Mouse (Mus musculus) forebrain, embryonic 15.5 days (tissue): Measurements from ENCODE around the gene Cops6. TPM values are rescaled to one million over a fixed set of nuclear protein-coding genes. Genes with fewer than 3 reads are reported as not detected.

ENCODE experiments used
- ATAC-seq: fragments of 200-750 bp; cut with Nextera tagmentation; replicated peaks from 2 replicates; pipeline ENCODE4 v1.8.0; 2017; ENCODE audit warnings: mild to moderate bottlenecking, moderate TSS enrichment, moderate library complexity
- H3K27ac ChIP-seq: fragments of 300-500 bp; sonication (generic); replicated peaks from 2 replicates; pipeline ENCODE4 v1.5.1; 2015; ENCODE audit warnings: mild to moderate bottlenecking, inconsistent platforms
- H3K27me3 ChIP-seq: fragments of 300-500 bp; sonication (generic); 2 replicates; pipeline ENCODE4 v1.6.1; 2015; ENCODE audit warnings: inconsistent platforms
- H3K36me3 ChIP-seq: fragments of 300-500 bp; sonication (generic); 2 replicates; pipeline ENCODE4 v1.6.1; 2015; ENCODE audit warnings: mild to moderate bottlenecking, inconsistent platforms
- H3K4me1 ChIP-seq: fragments of 300-500 bp; sonication (generic); 2 replicates; pipeline ENCODE4 v1.6.1; 2015; ENCODE audit warnings: inconsistent platforms
- H3K4me2 ChIP-seq: fragments of 300-500 bp; sonication (generic); replicated peaks from 2 replicates; pipeline ENCODE4 v1.6.1; 2015; ENCODE audit warnings: mild to moderate bottlenecking, inconsistent platforms
- H3K4me3 ChIP-seq: fragments of 300-500 bp; sonication (generic); 2 replicates; pipeline ENCODE4 v1.5.1; 2015; ENCODE audit warnings: mild to moderate bottlenecking, inconsistent platforms
- H3K9ac ChIP-seq: fragments of 300-500 bp; sonication (generic); replicated peaks from 2 replicates; pipeline ENCODE4 v1.6.1; 2015; ENCODE audit warnings: mild to moderate bottlenecking, inconsistent platforms
- H3K9me3 ChIP-seq: fragments of 300-500 bp; sonication (generic); 2 replicates; pipeline ENCODE4 v1.6.1; 2016; ENCODE audit warnings: inconsistent platforms
- WGBS: fragments of 180-500 bp; shearing (Covaris S2); methylation state at CpG from one replicate; pipeline ENCODE4 v1.1.7; 2015; ENCODE audit warnings: mixed read lengths; 5-methylcytosine and 5-hydroxymethylcytosine counted together
- microRNA counts: library from miRNA; unstranded; fragments of <30 nt; microRNA quantifications from one replicate; lab custom pipeline; 2016
- microRNA-seq: library from miRNA; unstranded; fragments of <30 nt; microRNA quantifications from one replicate; pipeline ENCODE4, GENCODE M21; 2016
- polyA plus RNA-seq: library from polyadenylated mRNA; unstranded; fragments of >200 nt; fragmentation: Nextera tagmentation; extraction: Ambion mirVana; gene quantifications from 2 replicates; pipeline ENCODE4 v1.2.1, GENCODE M21; 2015

The Cops6 gene
- polyA plus RNA-seq, 1 experiment from 2014 or later = 289 TPM

- Histone ChIP-seq H3K4me2 (peak overlapping the region; percentile 94), H3K27ac (peak overlapping the region; percentile 86), H3K4me1 (peaks cover 21% of the 10 kb centered on the region), H3K36me3 (peaks cover 21% of the 10 kb centered on the region), H3K9ac (peak overlapping the region; percentile 88), H3K27me3 (no peaks in the 10 kb centered on the region), H3K9me3 (no peaks in the 10 kb centered on the region), H3K4me3 (peak overlapping the region; percentile 85)
- WGBS = under 1% methylated on average over 29 of the region's 29 CpGs
- ATAC-seq = peak; percentile 71
These were observed 34.0 kb downstream of the Cops6 start for GRCm38 (mm10) chr5:138194755-138195345.

- WGBS = 73% methylated on average over 7 of the region's 7 CpGs
- H3K36me3 ChIP-seq = peaks cover 17% of the 10 kb centered on the region
- H3K4me2 ChIP-seq = peak overlapping the region; percentile 94
- no peaks in the 10 kb centered on the region for H3K27me3 ChIP-seq
- no peaks in the 10 kb centered on the region for H3K9me3 ChIP-seq
- H3K9ac ChIP-seq = peak overlapping the region; percentile 88; the same call in 1 of the 2 replicates
- H3K27ac ChIP-seq = peak overlapping the region; percentile 86; the same call in 1 of the 2 replicates
- H3K4me3 ChIP-seq = peak overlapping the region; percentile 85
- ATAC-seq = no peak
- peaks cover 21% of the 10 kb centered on the region for H3K4me1 ChIP-seq
These were observed 34.6 kb downstream of the Cops6 start for GRCm38 (mm10) chr5:138195463-138195862.

- H3K27ac ChIP-seq = no peak overlapping the region
- peaks cover 15% of the 10 kb centered on the region for H3K4me1 ChIP-seq
- no peak overlapping the region for H3K4me3 ChIP-seq
- no peaks in the 10 kb centered on the region for H3K27me3 ChIP-seq
- WGBS = 5% methylated on average over 1 of the region's 1 CpGs
- H3K9ac ChIP-seq = no peak overlapping the region
- no peak overlapping the region for H3K4me2 ChIP-seq
- no peak for ATAC-seq
- no peaks in the 10 kb centered on the region for H3K9me3 ChIP-seq
- no peaks in the 10 kb centered on the region for H3K36me3 ChIP-seq
These were observed 38.7 kb downstream of the Cops6 start for GRCm38 (mm10) chr5:138199576-138199975.

GRCm38 (mm10) chr5:138202086-138202485, 41.2 kb downstream of the Cops6 start:
- Histone ChIP-seq H3K27me3 (no peaks in the 10 kb centered on the region), H3K36me3 (no peaks in the 10 kb centered on the region), H3K9me3 (no peaks in the 10 kb centered on the region), H3K27ac (no peak overlapping the region), H3K4me1 (no peaks in the 10 kb centered on the region), H3K4me2 (no peak overlapping the region), H3K4me3 (no peak overlapping the region), H3K9ac (no peak overlapping the region)
- no peak for ATAC-seq
- 85% methylated on average over 3 of the region's 3 CpGs for WGBS

- Histone ChIP-seq H3K36me3 (no peaks in the 10 kb centered on the region), H3K9me3 (no peaks in the 10 kb centered on the region), H3K4me3 (no peak overlapping the region), H3K27me3 (no peaks in the 10 kb centered on the region), H3K27ac (no peak overlapping the region), H3K4me2 (no peak overlapping the region), H3K9ac (no peak overlapping the region), H3K4me1 (no peaks in the 10 kb centered on the region)
- WGBS = 86% methylated on average over 1 of the region's 1 CpGs
- ATAC-seq = no peak
These were observed 46.4 kb downstream of the Cops6 start for GRCm38 (mm10) chr5:138207253-138207652.

- H3K4me1 ChIP-seq = no peaks in the 10 kb centered on the region
- WGBS = 82% methylated on average over 4 of the region's 4 CpGs
- H3K27ac ChIP-seq = no peak overlapping the region
- no peaks in the 10 kb centered on the region for H3K27me3 ChIP-seq
- ATAC-seq = no peak
- no peak overlapping the region for H3K9ac ChIP-seq
- H3K36me3 ChIP-seq = no peaks in the 10 kb centered on the region
- no peak overlapping the region for H3K4me2 ChIP-seq
- H3K9me3 ChIP-seq = no peaks in the 10 kb centered on the region
- no peak overlapping the region for H3K4me3 ChIP-seq
These were observed 47.0 kb downstream of the Cops6 start for GRCm38 (mm10) chr5:138207873-138208272.

MicroRNA genes within 50 kb of the gene (microRNA counts, 519-probe panel; counts per million panel counts)
- microRNA mmu-miR-106b (lab: Ali Mortazavi, UCI) (3,957 counts per million, percentile 91 among the panel's probes with 10 or more counts), microRNA mmu-miR-25 (lab: Ali Mortazavi, UCI) (4,601 counts per million, percentile 96 among the panel's probes with 10 or more counts), microRNA mmu-miR-93 (lab: Ali Mortazavi, UCI) (3,978 counts per million, percentile 91 among the panel's probes with 10 or more counts)

Small RNA genes within 50 kb of the gene (microRNA-seq; reads per million reads assigned to microRNA genes)
- gene Mir106b = 9,665 reads per million, percentile 96 among the genes with 10 or more reads in this experiment
- 677 reads per million, percentile 76 among the genes with 10 or more reads in this experiment for gene Mir25
- gene Mir93 = 18,969 reads per million, percentile 98 among the genes with 10 or more reads in this experiment

Other genes starting within 250 kb of the Cops6 start
- not detected in 2 replicates for gene Cyp3a13, start 239.5 kb upstream of the Cops6 start, polyA plus RNA-seq
- gene Gjc3, start 198.0 kb upstream of the Cops6 start, polyA plus RNA-seq = 0.11 TPM in 2 replicates
- gene Azgp1, start 179.6 kb upstream of the Cops6 start, polyA plus RNA-seq = not detected in 2 replicates
- gene Smok3a, start 139.8 kb upstream of the Cops6 start, polyA plus RNA-seq = not detected in 2 replicates
- not detected in 2 replicates for gene Smok3b, start 139.6 kb upstream of the Cops6 start, polyA plus RNA-seq
- gene Smok3c, start 107.9 kb upstream of the Cops6 start, polyA plus RNA-seq = not detected in 2 replicates
- gene Zkscan1, start 76.0 kb upstream of the Cops6 start, polyA plus RNA-seq = 27.8 and 28.0 TPM in 2 replicates
- gene Zscan21, start 44.2 kb upstream of the Cops6 start, polyA plus RNA-seq = 113 and 118 TPM in 2 replicates
- gene Zfp113, start 5.3 kb upstream of the Cops6 start, polyA plus RNA-seq = 42.5 and 47.1 TPM in 2 replicates
- 29.5 and 29.6 TPM in 2 replicates for gene Ap4m1, start 10.9 kb downstream of the Cops6 start, polyA plus RNA-seq
- 188 and 191 TPM in 2 replicates for gene Mcm7, start 11.4 kb downstream of the Cops6 start, polyA plus RNA-seq
- gene Taf6, start 26.4 kb downstream of the Cops6 start, polyA plus RNA-seq = 90.9 and 96.2 TPM in 2 replicates
- 34.7 and 36.8 TPM in 2 replicates for gene Cnpy4, start 26.4 kb downstream of the Cops6 start, polyA plus RNA-seq
- gene Mblac1, start 33.2 kb downstream of the Cops6 start, polyA plus RNA-seq = 12.9 and 14.0 TPM in 2 replicates
- gene Nxpe5, start 64.8 kb downstream of the Cops6 start, polyA plus RNA-seq = not detected in 2 replicates
- 75.3 and 84.8 TPM in 2 replicates for gene Lamtor4, start 94.4 kb downstream of the Cops6 start, polyA plus RNA-seq
- gene BC037034, start 103.0 kb downstream of the Cops6 start, polyA plus RNA-seq = 12.9 and 14.0 TPM in 2 replicates
- 1.6 and 2.1 TPM in 2 replicates for gene Gal3st4, start 111.8 kb downstream of the Cops6 start, polyA plus RNA-seq
- gene Gm43720, start 118.9 kb downstream of the Cops6 start, polyA plus RNA-seq = 0.04 and 0.09 TPM in 2 replicates
- gene Gpc2, start 118.9 kb downstream of the Cops6 start, polyA plus RNA-seq = 177 and 189 TPM in 2 replicates
- gene Stag3, start 119.2 kb downstream of the Cops6 start, polyA plus RNA-seq = 4.4 and 4.6 TPM in 2 replicates
- not detected in 2 replicates for gene Pvrig, start 180.9 kb downstream of the Cops6 start, polyA plus RNA-seq